Mouse (Mus musculus): ENCODE data around the gene Ugt1a6b.
"Not testable (repeated sequence)": the region's sequence is repeated elsewhere in the genome, so short reads cannot be mapped to it uniquely, and the experiment has no call there.

GRCm38 (mm10) chr1:88112769-88113168 lies 9.7 kb downstream of the Ugt1a6b start:
- not testable (repeated sequence) for TF ChIP-seq CTCF, POLR2A (IDR thresholded peaks at IDR 0.05; ENCODE audit: insufficient read depth, low read depth, low read length)

Measured in olfactory bulb, adult 2 months (tissue).